Mouse (Mus musculus): ENCODE data around the gene Dnm3.
A peak's percentile ranks its signal among the peaks of the same experiment; 100 is the strongest.

Dnm3 gene

DNA sequence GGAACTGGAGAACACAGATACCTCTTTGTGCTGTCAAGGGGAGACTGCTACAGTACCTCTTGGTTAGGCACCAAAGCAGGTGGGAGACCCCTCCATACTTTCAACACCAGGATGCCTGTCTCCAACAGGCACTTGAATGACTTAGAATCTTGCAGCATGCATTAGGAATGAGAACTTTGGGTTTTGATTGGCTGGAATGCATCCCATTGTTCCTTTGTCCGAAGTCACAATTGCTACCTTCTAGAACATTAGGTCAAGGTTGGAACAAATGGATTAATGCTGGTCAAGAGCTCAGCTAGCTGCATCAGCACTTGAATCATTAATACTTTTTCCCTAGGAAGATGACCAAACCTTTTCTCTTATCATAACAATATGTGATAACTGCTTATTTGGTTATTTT is 498.3 kb downstream of the Dnm3 start, which contains the start of gene 4930558K02Rik:
TSS of gene 4930558K02Rik (minus strand) at position 101 of the 400 bp plus-strand sequence.
- no peak for DNase-seq

DNA sequence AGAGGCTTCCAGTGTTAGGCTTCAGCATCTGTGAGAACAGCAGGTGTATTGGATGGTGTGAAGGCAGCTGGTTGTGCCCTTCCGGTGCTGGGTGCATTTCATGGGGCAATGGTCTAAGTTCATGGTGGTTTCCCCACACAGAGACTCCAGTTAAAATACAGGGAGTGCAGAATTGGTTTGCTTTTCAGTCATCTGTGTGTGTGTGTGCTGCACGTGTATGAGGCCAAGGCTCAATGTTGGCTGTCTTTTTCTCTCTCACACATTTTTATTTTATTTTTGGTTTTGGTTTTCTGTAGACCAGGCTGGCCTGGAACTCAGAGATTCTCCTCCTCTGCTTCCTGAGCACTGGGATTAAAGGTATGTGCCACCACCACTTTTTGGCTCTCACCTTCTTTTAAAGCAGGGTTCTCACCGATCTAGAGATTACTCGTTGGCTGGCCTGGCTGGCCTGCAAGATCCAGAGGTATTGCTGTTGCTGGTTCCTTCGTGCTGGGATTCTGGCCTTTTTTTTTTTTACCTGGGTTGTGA is 499.6 kb downstream of the Dnm3 start:
- DNase-seq, result no peak

DNA sequence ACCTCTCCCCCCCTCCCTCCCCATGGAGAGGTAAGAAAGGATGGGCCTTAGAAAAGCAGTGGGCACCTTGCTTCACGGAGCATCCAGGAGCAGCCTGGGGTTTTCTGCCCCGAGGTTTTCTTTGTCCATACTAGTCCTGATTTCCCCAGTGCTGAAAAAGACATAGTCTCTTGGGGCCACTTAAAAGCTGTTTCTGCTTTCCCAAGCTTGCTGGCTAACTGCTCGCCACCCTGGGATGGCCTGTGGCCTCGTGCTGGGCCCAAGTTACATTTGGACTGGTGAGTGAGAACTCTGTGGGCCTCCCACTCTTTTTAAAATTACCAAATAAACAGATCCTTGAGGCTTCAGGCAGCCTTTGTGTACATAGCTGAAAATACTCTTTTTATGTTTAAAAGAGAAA is 500.5 kb downstream of the Dnm3 start:
- no peak for DNase-seq

DNA sequence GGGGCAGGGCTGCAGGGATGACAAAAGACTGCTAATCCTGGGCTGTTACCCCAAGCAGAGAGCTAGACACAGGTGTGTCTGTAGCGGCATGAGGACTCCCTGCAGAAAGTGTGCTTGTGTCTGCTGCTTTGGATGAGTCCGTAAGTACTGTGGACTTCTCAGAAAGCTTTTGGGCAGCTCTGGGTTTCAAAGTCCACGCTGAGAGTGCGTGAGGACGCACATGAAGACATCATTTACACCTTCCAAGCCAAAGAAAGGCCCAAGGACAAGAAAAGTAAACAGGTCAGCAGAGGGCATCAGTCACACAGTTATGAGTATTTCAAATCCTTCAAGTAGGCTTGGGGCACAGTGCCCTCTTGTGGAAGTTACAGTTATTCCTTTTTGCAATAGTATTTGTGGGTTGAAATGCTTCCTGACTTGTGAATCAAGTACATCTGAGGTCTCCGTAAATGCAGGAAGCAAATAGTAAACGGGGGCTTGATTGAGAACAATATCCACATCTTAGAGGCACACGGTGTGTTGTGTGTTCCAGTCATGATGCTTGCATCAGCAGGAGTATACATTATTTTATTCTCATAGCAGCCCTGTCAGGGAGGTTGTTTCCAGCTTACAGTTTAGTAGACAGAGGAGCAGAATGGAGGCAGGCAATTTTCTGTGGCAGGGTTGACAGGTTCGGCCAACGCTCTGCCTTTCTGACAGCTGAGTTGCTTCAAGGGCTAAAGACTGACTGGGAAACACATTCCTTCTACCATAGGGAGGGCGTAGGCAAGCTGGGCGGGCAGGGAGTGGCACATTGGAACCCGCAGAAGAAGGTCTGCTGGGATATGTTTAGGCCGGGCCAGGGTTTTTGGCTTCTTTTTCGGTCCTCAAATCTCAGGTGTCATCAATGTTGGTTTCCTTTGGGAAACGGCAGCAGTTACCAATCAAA is 501.3 kb downstream of the Dnm3 start:
- DNase-seq, result peak; percentile 90

DNA sequence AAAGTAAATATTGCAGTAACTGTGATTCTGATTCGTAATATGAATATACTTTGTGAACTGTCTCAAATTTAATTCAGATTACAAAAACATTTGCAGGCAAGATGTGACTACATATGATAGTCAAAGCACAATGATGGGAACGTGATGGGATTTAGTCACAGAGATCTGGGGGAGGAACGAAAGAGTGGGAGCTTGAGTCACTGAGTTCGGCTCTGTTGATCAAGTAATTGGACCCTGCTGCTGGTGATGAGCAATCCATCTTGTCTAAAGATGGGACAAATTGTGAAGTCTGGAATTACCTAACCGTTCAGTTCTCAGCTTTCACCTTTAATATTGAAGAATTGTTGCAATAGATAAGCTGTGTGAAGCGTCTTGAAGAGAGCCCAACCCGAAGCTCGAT is 505.6 kb downstream of the Dnm3 start:
- no peak for DNase-seq

DNA sequence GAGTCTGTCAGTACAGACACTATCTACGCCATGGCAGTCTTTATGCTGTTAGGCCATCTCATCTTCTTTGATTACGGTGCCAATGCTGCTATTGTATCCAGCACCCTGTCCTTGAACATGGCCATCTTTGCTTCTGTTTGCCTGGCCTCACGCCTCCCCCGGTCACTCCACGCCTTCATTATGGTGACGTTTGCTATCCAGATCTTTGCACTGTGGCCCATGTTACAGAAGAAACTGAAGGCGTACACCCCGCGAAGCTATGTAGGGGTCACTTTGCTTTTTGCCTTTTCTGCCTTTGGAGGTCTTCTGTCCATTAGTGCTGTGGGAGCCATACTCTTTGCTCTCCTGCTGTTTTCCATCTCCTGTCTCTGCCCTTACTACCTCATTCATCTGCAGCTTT is 507.0 kb downstream of the Dnm3 start:
- no peak for DNase-seq

DNA sequence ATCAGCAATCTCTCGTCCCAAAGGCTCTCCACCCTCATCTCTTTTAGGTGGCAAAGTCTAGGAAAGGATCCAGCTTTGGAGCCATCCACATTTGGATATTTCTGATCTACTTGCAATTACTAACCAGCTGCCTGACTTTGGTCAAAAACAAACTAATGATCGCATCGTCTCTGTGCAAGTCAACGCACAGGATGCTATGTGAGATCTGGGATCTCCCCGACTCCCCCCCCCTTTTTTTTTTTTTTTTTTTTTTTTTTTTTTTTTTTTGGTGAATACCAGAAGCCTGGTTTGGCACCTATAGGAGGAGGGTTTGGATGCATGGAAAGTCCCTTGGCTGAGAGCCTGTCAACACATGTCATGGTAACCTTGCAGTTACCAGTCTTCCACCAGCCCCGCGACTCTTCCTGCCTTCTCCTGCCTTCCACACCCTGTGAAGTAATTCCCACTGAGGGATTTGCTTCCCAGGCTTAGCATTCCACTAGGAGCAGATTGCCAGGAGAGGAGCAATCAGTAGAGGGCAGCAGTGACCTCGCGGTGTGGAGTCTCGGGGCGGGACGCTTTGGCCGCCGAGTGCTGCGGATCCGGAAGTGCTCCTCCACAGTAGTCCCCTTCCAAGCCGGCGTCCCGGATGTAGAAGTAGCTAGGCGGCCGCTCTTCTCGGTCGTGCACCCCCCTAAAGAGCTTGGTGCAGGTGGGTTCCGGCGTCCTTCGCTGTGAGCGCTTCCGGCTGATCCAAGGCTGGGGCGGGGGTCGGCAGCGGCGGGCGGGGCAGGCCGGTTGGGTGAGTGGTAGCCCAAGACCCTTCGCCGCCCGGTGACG is 509.0 kb downstream of the Dnm3 start, which contains the start of gene Pigc:
TSS of gene Pigc (plus strand) at position 598 of the 819 bp plus-strand sequence.
- peak; percentile 98 for DNase-seq

DNA sequence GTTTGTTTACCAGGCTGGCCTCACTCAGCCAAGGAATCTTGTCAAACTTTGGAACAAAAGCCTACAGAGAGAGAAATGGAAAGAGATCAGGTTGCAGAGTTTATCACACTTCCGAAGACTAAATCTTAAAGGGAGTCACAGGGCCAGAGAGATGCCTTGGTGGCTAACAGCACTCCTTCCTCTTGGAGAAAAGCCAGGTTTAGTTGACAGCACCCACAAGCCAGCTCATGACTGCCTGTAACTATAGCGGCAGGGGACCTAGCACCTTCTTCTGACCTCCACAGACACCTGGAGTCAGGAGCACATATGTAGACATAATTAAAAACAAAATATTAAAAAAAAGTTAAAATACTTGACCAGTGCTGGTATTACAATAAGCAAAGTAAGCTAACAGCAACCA is 509.9 kb downstream of the Dnm3 start:
- no peak for DNase-seq

DNA sequence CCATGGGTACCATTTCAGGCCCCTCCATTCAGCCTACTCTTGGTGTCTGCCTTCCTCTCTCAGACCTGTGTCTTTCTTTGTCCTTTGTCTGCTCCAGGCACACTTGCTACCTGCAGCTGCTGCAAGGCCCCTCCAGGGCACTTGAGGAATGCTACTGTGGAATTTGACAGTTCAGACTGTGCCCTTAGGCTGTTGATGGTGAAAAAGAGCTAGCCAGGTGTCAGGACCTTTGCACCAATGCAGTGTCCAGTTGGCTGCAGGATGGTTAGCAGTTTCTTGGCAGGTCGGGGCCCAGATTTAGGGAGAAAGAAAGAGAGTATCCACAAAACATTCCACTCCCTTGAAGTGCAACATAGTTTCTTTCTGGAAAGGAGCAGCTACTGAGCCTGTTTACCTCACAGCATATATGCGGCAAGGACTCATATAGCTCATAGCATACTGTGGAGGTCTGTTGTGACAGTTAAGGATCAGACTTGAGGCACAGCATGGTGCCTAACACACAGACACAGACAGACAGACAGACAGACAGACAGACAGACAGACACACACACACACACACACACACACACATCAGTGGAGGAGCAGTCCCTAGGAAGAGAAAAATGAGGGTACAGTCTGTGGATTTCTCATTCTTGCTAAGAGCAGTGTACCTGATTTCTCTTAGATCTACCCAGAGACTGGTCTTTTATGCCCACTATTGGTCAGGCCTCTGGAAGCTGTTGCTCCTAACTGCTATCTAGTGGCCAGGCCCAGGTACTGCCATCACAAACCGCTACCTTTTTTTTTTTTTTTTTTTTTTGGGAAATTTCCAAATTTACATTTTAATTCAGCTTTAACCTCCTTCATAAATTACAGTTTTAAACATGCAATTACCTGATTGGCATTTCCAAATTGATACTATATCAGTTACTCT is 515.1 kb downstream of the Dnm3 start:
- peak; percentile 40 for DNase-seq

DNA sequence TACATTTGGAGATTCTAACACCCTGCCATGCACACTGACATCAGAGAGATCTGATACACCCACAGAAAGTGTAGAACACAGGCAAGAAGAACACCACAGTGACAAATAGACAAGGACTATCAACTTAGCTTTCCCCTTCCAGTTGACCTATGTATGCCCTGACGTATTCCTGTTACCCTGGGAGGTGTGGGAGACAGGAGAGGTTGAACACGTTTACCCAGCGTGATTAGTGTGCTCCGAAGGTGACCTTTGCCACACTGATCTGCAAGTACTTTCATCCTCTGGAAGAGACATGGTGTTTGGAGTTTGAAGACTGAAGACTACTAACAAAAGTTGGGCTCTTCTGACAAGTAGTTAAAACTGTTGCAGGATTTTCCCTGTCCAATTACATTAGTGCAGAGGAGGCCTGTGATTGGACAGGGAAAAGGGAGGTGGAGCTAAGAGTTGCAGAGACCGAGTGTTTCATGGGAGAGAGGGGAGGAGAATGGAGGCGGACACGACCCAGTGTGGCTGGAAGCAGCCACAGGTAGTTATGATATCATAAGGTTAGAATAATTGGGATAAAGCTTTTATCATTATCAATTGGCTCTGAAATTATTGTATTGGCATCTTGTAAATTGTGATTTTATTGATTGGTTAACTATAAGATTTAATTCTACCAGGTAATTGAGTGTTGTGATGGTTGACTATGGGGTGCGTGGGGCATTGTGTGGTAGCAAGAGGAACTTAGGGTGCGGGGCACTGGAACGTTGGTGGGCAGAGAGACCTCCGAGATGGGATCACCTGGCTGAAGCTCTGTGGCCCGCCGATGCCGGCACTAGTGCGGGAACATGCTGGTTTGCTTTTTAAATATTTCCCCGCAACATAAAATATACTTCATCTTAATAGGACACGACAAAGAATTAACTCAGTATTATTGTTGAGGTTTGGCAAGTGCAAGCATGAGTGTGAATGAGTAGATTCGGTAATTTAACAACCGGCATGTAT is 519.6 kb downstream of the Dnm3 start:
- no peak for DNase-seq

DNA sequence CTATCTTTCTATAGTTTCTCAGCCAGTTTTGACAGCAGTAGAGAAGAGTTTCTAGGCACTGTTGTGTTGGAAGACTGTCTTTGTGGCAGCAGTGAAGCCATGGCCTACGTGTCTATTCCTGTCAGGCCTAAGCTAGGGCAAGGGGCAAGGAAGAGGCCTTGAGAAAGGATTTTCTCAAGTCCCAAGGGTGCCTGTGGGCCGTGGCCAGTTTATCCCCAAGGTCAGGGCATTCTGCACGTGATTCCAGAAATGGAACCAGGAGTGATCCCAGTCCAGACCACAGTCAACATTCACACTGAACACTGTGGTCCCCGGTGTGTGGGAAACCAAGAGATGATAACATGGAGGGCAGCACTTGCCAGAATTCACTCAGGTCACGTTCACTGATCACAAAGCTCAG is 522.0 kb downstream of the Dnm3 start:
- no peak for DNase-seq

DNA sequence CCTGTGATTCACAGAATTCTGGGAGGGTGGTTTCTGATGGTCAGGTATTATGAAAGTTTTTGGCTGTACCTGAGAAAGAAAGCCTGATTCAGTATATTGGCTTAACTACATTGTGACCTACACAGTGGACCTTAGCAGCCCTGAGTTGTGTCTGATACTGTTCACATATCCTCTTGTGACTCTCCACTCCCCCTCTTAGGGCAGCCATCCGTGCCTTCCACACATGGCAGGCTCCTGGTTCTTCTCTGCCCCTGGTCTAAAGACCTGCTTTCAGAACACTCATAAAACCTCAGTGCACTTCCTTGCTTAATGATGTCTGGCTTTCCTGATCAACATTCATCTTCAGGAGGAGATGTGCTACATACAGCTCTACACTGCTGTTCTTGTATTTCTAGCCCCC is 525.2 kb downstream of the Dnm3 start:
- no peak for DNase-seq

DNA sequence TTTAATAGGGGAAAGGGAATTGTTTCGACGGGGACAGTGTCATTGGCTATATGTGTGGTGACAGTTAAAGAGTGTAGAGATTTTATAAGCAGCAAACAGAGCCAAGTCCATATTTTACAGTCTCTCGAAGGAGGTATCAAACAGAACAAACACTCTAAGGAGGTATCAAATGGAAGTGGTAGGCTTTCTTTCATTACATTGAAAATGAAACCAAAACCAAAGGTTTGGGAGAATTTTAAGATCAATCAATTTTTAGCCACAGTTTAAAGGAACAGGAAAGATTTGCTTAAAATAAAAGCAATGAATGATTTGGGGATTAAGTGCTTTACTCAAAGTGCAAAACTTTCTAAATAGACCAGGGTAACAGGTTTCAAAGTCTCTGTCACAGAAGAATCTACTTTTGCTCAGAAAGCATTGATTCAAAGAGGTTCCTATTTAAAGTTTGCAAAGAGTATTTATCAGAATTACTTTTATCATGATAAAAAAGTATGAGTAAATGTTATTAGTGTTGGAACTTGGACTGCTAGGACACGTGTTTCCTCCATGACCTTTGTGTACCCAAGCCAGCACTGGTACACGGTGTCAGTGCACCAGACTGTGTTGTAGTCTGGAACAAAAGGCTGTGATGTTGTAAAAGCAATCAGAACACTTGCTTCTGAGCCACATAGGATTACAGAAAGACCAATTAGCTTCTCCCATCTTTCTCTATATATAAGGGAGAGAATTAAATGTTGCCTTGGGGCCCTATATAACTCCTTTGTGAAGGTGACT is 526.6 kb downstream of the Dnm3 start:
- no peak for DNase-seq

DNA sequence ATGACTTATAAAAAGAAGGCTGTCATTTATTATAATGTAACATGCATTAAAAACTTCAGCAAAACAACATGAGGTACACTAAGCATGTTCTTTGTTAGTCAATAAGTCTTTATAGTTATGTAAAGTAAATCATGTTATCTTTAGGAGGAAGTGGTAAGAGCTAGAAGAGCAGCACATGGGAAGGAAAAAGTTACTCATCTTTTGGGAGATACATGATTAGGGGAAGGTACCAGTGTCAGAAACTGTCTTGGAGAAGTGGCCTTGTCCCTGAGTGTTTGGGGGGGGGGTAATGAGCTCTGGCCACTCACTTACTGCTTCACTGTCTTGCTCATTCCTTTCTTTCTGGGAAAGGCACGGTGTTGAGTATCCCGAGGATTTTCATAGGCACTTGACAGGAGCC is 535.8 kb downstream of the Dnm3 start:
- DNase-seq, result no peak
